Mouse (Mus musculus): ENCODE measurements around the gene Cpeb3. TPM values are rescaled to one million over a fixed set of nuclear protein-coding genes. Genes with fewer than 3 reads are reported as not detected.
"Not testable (repeated sequence)": the region's sequence is repeated elsewhere in the genome, so short reads cannot be mapped to it uniquely, and the experiment has no call there.

Gene Cpeb3
- total RNA-seq, 1 experiment from 2014 or later: 0.40 TPM

- ATAC-seq (replicated peaks in 1 of 2; ENCODE audit: insufficient read depth in 1 of 2, low FRiP score in 2 of 2, low TSS enrichment in 1 of 2, low read depth in 1 of 2, poor library complexity in 2 of 2, severe bottlenecking in 2 of 2): peak; percentile 15 to 38; a peak in 1 of 4 replicates
Observed at GRCm38 (mm10) chr19:37174716-37175435, 33.5 kb downstream of the Cpeb3 start.

GRCm38 (mm10) chr19:37174116-37174715, 34.2 kb downstream of the Cpeb3 start:
- ATAC-seq (replicated peaks in 1 of 2; ENCODE audit: insufficient read depth in 1 of 2, low FRiP score in 2 of 2, low TSS enrichment in 1 of 2, low read depth in 1 of 2, poor library complexity in 2 of 2, severe bottlenecking in 2 of 2): 0 out of 4 replicates have a peak, but pooled peaks of 1 of the 2 experiments have one; percentile 6

- no peak for ATAC-seq (replicated peaks in 1 of 2; ENCODE audit: insufficient read depth in 1 of 2, low FRiP score in 2 of 2, low TSS enrichment in 1 of 2, low read depth in 1 of 2, poor library complexity in 2 of 2, severe bottlenecking in 2 of 2)
Observed at GRCm38 (mm10) chr19:37173331-37174115, 34.9 kb downstream of the Cpeb3 start.

- 0 out of 4 replicates have a peak, but pooled peaks of 1 of the 2 experiments have one; percentile 29 for ATAC-seq (replicated peaks in 1 of 2; ENCODE audit: insufficient read depth in 1 of 2, low FRiP score in 2 of 2, low TSS enrichment in 1 of 2, low read depth in 1 of 2, poor library complexity in 2 of 2, severe bottlenecking in 2 of 2)
Observed at GRCm38 (mm10) chr19:37172566-37173130, 35.8 kb downstream of the Cpeb3 start.

- ATAC-seq (replicated peaks in 1 of 2; ENCODE audit: insufficient read depth in 1 of 2, low FRiP score in 2 of 2, low TSS enrichment in 1 of 2, low read depth in 1 of 2, poor library complexity in 2 of 2, severe bottlenecking in 2 of 2): no peak
Observed at GRCm38 (mm10) chr19:37172096-37172495, 36.3 kb downstream of the Cpeb3 start.

GRCm38 (mm10) chr19:37156770-37157336, 51.5 kb downstream of the Cpeb3 start:
- peak; percentile 7 to 59; a peak in 2 of 4 replicates for ATAC-seq (replicated peaks in 1 of 2; ENCODE audit: insufficient read depth in 1 of 2, low FRiP score in 2 of 2, low TSS enrichment in 1 of 2, low read depth in 1 of 2, poor library complexity in 2 of 2, severe bottlenecking in 2 of 2)

GRCm38 (mm10) chr19:37156040-37156439, 52.4 kb downstream of the Cpeb3 start:
- no peak for ATAC-seq (replicated peaks in 1 of 2; ENCODE audit: insufficient read depth in 1 of 2, low FRiP score in 2 of 2, low TSS enrichment in 1 of 2, low read depth in 1 of 2, poor library complexity in 2 of 2, severe bottlenecking in 2 of 2)

GRCm38 (mm10) chr19:37147145-37147544, 61.3 kb downstream of the Cpeb3 start:
- peak; percentile 64 to 80; a peak in 3 of 4 replicates for ATAC-seq (replicated peaks in 1 of 2; ENCODE audit: insufficient read depth in 1 of 2, low FRiP score in 2 of 2, low TSS enrichment in 1 of 2, low read depth in 1 of 2, poor library complexity in 2 of 2, severe bottlenecking in 2 of 2)

- no peak for ATAC-seq (replicated peaks in 1 of 2; ENCODE audit: insufficient read depth in 1 of 2, low FRiP score in 2 of 2, low TSS enrichment in 1 of 2, low read depth in 1 of 2, poor library complexity in 2 of 2, severe bottlenecking in 2 of 2)
Observed at GRCm38 (mm10) chr19:37145846-37146245, 62.6 kb downstream of the Cpeb3 start.

- no peak for ATAC-seq (replicated peaks in 1 of 2; ENCODE audit: insufficient read depth in 1 of 2, low FRiP score in 2 of 2, low TSS enrichment in 1 of 2, low read depth in 1 of 2, poor library complexity in 2 of 2, severe bottlenecking in 2 of 2)
Observed at GRCm38 (mm10) chr19:37145401-37145800, 63.0 kb downstream of the Cpeb3 start.

GRCm38 (mm10) chr19:37141623-37142022, 66.8 kb downstream of the Cpeb3 start:
- ATAC-seq (replicated peaks in 1 of 2; ENCODE audit: insufficient read depth in 1 of 2, low FRiP score in 2 of 2, low TSS enrichment in 1 of 2, low read depth in 1 of 2, poor library complexity in 2 of 2, severe bottlenecking in 2 of 2): no peak

GRCm38 (mm10) chr19:37137133-37137532, 71.3 kb downstream of the Cpeb3 start:
- ATAC-seq (replicated peaks in 1 of 2; ENCODE audit: insufficient read depth in 1 of 2, low FRiP score in 2 of 2, low TSS enrichment in 1 of 2, low read depth in 1 of 2, poor library complexity in 2 of 2, severe bottlenecking in 2 of 2): no peak

- not testable (repeated sequence) for ATAC-seq (replicated peaks in 1 of 2; ENCODE audit: insufficient read depth in 1 of 2, low FRiP score in 2 of 2, low TSS enrichment in 1 of 2, low read depth in 1 of 2, poor library complexity in 2 of 2, severe bottlenecking in 2 of 2)
Observed at GRCm38 (mm10) chr19:37135459-37135858, 72.9 kb downstream of the Cpeb3 start.

GRCm38 (mm10) chr19:37133666-37134065, 74.7 kb downstream of the Cpeb3 start:
- no peak for ATAC-seq (replicated peaks in 1 of 2; ENCODE audit: insufficient read depth in 1 of 2, low FRiP score in 2 of 2, low TSS enrichment in 1 of 2, low read depth in 1 of 2, poor library complexity in 2 of 2, severe bottlenecking in 2 of 2)

- ATAC-seq (replicated peaks in 1 of 2; ENCODE audit: insufficient read depth in 1 of 2, low FRiP score in 2 of 2, low TSS enrichment in 1 of 2, low read depth in 1 of 2, poor library complexity in 2 of 2, severe bottlenecking in 2 of 2): no peak
Observed at GRCm38 (mm10) chr19:37131660-37132059, 76.7 kb downstream of the Cpeb3 start.

- no peak for ATAC-seq (replicated peaks in 1 of 2; ENCODE audit: insufficient read depth in 1 of 2, low FRiP score in 2 of 2, low TSS enrichment in 1 of 2, low read depth in 1 of 2, poor library complexity in 2 of 2, severe bottlenecking in 2 of 2)
Observed at GRCm38 (mm10) chr19:37128461-37128860, 79.9 kb downstream of the Cpeb3 start.

- ATAC-seq (replicated peaks in 1 of 2; ENCODE audit: insufficient read depth in 1 of 2, low FRiP score in 2 of 2, low TSS enrichment in 1 of 2, low read depth in 1 of 2, poor library complexity in 2 of 2, severe bottlenecking in 2 of 2): no peak
Observed at GRCm38 (mm10) chr19:37127018-37127567, 81.3 kb downstream of the Cpeb3 start.
